In genomic region chr2:35613946-35614353, GRCm38 (mm10) we compare ENCODE assay signal across 10 mouse cellular contexts. TPM values are rescaled to one million over a fixed set of nuclear protein-coding genes. Genes with fewer than 3 reads are reported as not detected.
A peak's percentile ranks its signal among the peaks of the same experiment; 100 is the strongest.
DNase-seq lines count a peak whose midpoint lies in the region; ATAC-seq and TF ChIP-seq lines count a peak whose summit lies in the region.
"Had no signal": no experiment of that assay in that cellular context is flagged by ENCODE, and none has a peak within 500 bp of the region (broad histone marks: within the 10 kb centered on the region; RNA-seq: fewer than 3 reads in every experiment).

No protein-coding gene starts in this region.

- intact Hi-C loops in left cerebral cortex, postnatal 14 days (cut with DNase I), result no loop called here

- peak overlapping the region; percentile 54 for H3K4me3 ChIP-seq in E14TG2a.4 (replicated peaks; ENCODE audit: low read length)
- no peak overlapping the region for H3K4me3 ChIP-seq in heart, embryonic 10.5 days
- H3K4me3 ChIP-seq: erythroblast, embryonic 14.5 days had no signal

- H3K27me3 ChIP-seq in E14TG2a.4 (ENCODE audit: insufficient read depth, low read length), result peaks cover under 1% of the 10 kb centered on the region; the same call in 1 of the 2 replicates
- H3K27me3 ChIP-seq in heart, embryonic 10.5 days (ENCODE audit: insufficient read depth, poor library complexity, severe bottlenecking), result no peaks in the 10 kb centered on the region

- H3K27ac ChIP-seq in heart, embryonic 10.5 days, result peak overlapping the region; percentile 75

- no peak for ATAC-seq in erythroblast, adult 5-6 weeks (replicated peaks; ENCODE audit: low FRiP score, poor library complexity, severe bottlenecking)

- DNase-seq in embryo, embryonic 11 days, result peak; percentile 37
- no peak for DNase-seq in embryo, embryonic 9.5 days (ENCODE audit: extremely low spot score)
- no peak for DNase-seq in heart, embryonic 10.5 days (ENCODE audit: low spot score)
- DNase-seq in kidney, postnatal 25 days, result peak; percentile 52 to 70
- DNase-seq in left cerebral cortex, postnatal 14 days (ENCODE audit: low spot score in 2 of 2), result no peak
- DNase-seq in layer of hippocampus, adult 8-10 months (ENCODE audit: low spot score in 2 of 2), result no peak

- 43% methylated on average over 3 of the region's 3 CpGs for WGBS in heart, embryonic 10.5 days

- no peak for TF ChIP-seq CTCF in E14TG2a.4 (conservative IDR thresholded peaks at IDR 0.05; ENCODE audit: low read length)

- H3K36me3 ChIP-seq in E14TG2a.4 (ENCODE audit: insufficient read depth, low read length), result no peaks in the 10 kb centered on the region
- no peaks in the 10 kb centered on the region for H3K36me3 ChIP-seq in heart, embryonic 10.5 days
- H3K36me3 ChIP-seq: G1E had no signal

- H3K4me1 ChIP-seq in E14TG2a.4 (replicated peaks; ENCODE audit: low read depth, low read length), result peaks cover 100% of the 10 kb centered on the region
- peaks cover 99% of the 10 kb centered on the region for H3K4me1 ChIP-seq in heart, embryonic 10.5 days

- no peaks in the 10 kb centered on the region for H3K9me3 ChIP-seq in E14TG2a.4 (ENCODE audit: low read length)
- no peaks in the 10 kb centered on the region for H3K9me3 ChIP-seq in heart, embryonic 10.5 days
- H3K9me3 ChIP-seq: G1E had no signal

RNA-seq across cellular contexts. Expression of gene Dab2ip, which starts 55.9 kb away (rescaled TPM):
- 47.6 and 49.0 TPM in 2 replicates for polyA plus RNA-seq in heart, embryonic 10.5 days (2016; fragmentation: Nextera tagmentation; extraction: Ambion mirVana)
- 0.19 and 2.3 TPM in 2 replicates for total RNA-seq in erythroblast, adult 5-6 weeks (2015; ENCODE audit: low replicate concordance)
- 1.4 and 2.2 TPM in 2 replicates for total RNA-seq in erythroblast, adult 5-6 weeks (2017; ENCODE audit: low replicate concordance)
- total RNA-seq in left cerebral cortex, postnatal 14 days (2021), result 100 to 1,000 TPM; 155 to 169 TPM
- 10 to 100 TPM; 87.5 to 90.5 (median 89.7) TPM for total RNA-seq in layer of hippocampus, adult 8-10 months (2022)

Comparison
In these comparisons a context has a peak if more than half of its experiments do, and no peak if none do; other contexts are left out.
1. DNase-seq: peak in embryo, embryonic 11 days (single experiment) and kidney, postnatal 25 days (2 of 2); none in embryo, embryonic 9.5 days (single experiment), heart, embryonic 10.5 days (single experiment), left cerebral cortex, postnatal 14 days (0 of 2) and layer of hippocampus, adult 8-10 months (0 of 2).
2. RNA of gene Dab2ip, which starts 55.9 kb away (total RNA-seq): 155 to 169 TPM in left cerebral cortex, postnatal 14 days and 87.5 to 90.5 TPM in layer of hippocampus, adult 8-10 months; 0.19 to 2.3 TPM in erythroblast, adult 5-6 weeks; every median in the first group is over 10 times any median in the second.